Mouse (Mus musculus) cerebellum, adult 2 months (tissue): ENCODE measurements at regions not wholly inside any gene's neighbourhood (a gene's known extent, or its start where the extent isn't known, plus 50 kb on each side); places are given as distances from the start of the nearest gene placed in this dataset.

Experiments
- CTCF ChIP-seq: fragments of 200-500 bp; IDR thresholded peaks from 2 replicates; pipeline ENCODE4 v1.5.1; 2011; ENCODE audit warnings: low read depth, mild to moderate bottlenecking, control low read depth, low read length, moderate library complexity, borderline replicate concordance; ENCODE audit not compliant: insufficient read depth
- POLR2A ChIP-seq: fragments of 200-500 bp; IDR thresholded peaks from 2 replicates; pipeline ENCODE4 v1.6.1; 2011; ENCODE audit warnings: low read length, control low read depth, borderline replicate concordance; ENCODE audit not compliant: insufficient read depth

- TF ChIP-seq CTCF (no peak), POLR2A (no peak)
Observed at GRCm38 (mm10) chr3:101704326-101704725, 99.8 kb upstream of the Atp1a1 start.
